Comparison of ENCODE assay signal across 30 mouse cellular contexts in the genomic region with DNA sequence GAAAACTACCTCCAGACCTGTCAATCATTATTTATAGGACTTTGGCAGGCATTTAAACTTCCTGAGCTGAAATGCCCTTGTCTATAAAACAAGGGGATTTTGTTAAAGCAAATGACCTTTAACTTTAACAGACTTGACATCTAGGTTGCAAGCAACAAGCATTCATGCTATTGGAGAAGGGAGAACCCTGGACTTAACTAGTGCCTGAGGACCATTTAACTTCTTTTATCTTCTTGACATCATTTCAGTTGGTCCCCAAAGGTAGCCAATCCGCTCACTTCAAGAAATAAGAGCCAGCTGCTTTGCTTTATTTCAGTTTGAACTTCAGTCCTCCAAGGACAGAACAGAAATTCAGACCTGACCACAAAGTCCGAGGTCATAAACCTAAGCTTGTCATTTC. TPM values are rescaled to one million over a fixed set of nuclear protein-coding genes. Genes with fewer than 3 reads are reported as not detected.
DNase-seq lines count a peak whose midpoint lies in the region; ATAC-seq lines count a peak whose summit lies in the region.
"Had no signal": no experiment of that assay in that cellular context is flagged by ENCODE, and none has a peak within 500 bp of the region (broad histone marks: within the 10 kb centered on the region; RNA-seq: fewer than 3 reads in every experiment).

No protein-coding gene starts in this region.

- 28% methylated on average over 2 of the region's 2 CpGs for WGBS in embryonic facial prominence, embryonic 12.5 days
- 15% methylated on average over 2 of the region's 2 CpGs for WGBS in limb, embryonic 12.5 days
- WGBS in forebrain, embryonic 14.5 days = 72% methylated on average over 2 of the region's 2 CpGs

- 0 out of 2 replicates have a peak overlapping the region, but pooled peaks have one; percentile 30 for H3K27ac ChIP-seq in embryonic facial prominence, embryonic 12.5 days
- no peak overlapping the region for H3K27ac ChIP-seq in limb, embryonic 12.5 days
- no peak overlapping the region for H3K27ac ChIP-seq in forebrain, embryonic 14.5 days (ENCODE audit: low read depth, low read length)
- H3K27ac ChIP-seq: forebrain, embryonic 12.5 days; heart, adult 2 months; heart, embryonic 10.5 days; heart, embryonic 13.5 days; hindbrain, embryonic 10.5 days; hindbrain, embryonic 13.5 days; intestine, embryonic 15.5 days had no signal

- H3K9me3 ChIP-seq in embryonic facial prominence, embryonic 12.5 days = no peaks in the 10 kb centered on the region
- H3K9me3 ChIP-seq in limb, embryonic 12.5 days = no peaks in the 10 kb centered on the region
- no peaks in the 10 kb centered on the region for H3K9me3 ChIP-seq in forebrain, embryonic 14.5 days (replicated peaks; ENCODE audit: control insufficient read depth, low read length)
- H3K9me3 ChIP-seq: embryonic facial prominence, embryonic 13.5 days; forebrain, embryonic 12.5 days; heart, embryonic 10.5 days; heart, embryonic 13.5 days; hindbrain, embryonic 10.5 days; hindbrain, embryonic 13.5 days; intestine, embryonic 15.5 days had no signal

- H3K9ac ChIP-seq in embryonic facial prominence, embryonic 12.5 days = no peak overlapping the region
- H3K9ac ChIP-seq in limb, embryonic 12.5 days (replicated peaks) = no peak overlapping the region
- no peak overlapping the region for H3K9ac ChIP-seq in forebrain, embryonic 14.5 days (ENCODE audit: low read length)
- H3K9ac ChIP-seq: embryonic facial prominence, embryonic 13.5 days; forebrain, embryonic 12.5 days; heart, embryonic 13.5 days; hindbrain, embryonic 13.5 days; intestine, embryonic 15.5 days had no signal

- peak; percentile 54 for DNase-seq in embryo, embryonic 11 days
- peak; percentile 13 for DNase-seq in embryo, embryonic 9.5 days (ENCODE audit: extremely low spot score)
- DNase-seq in cerebellum, postnatal 4 days (ENCODE audit: low spot score in 2 of 2) = no peak
- no peak for DNase-seq in adrenal gland, adult 8-10 months
- no peak for DNase-seq in heart, postnatal 25 days (ENCODE audit: low spot score)
- no peak for DNase-seq in forebrain, embryonic 14.5 days (ENCODE audit: low spot score)
- DNase-seq: adrenal gland, adult 2 months; adrenal gland, postnatal 25 days; cerebellum, adult 11-12 months; cerebellum, adult 8-10 months; cerebellum, postnatal 14 days; gastrocnemius, postnatal 10 days; gastrocnemius, postnatal 36 days; heart, adult 2 months; heart, postnatal 14 days had no signal

- no peak overlapping the region for H3K4me2 ChIP-seq in embryonic facial prominence, embryonic 12.5 days (replicated peaks)
- H3K4me2 ChIP-seq in limb, embryonic 12.5 days = peak overlapping the region; percentile 26; the same call in 1 of the 2 replicates
- no peak overlapping the region for H3K4me2 ChIP-seq in forebrain, embryonic 14.5 days (ENCODE audit: low read length)
- H3K4me2 ChIP-seq: forebrain, embryonic 12.5 days; heart, embryonic 13.5 days; hindbrain, embryonic 13.5 days; intestine, embryonic 15.5 days had no signal

- ATAC-seq in embryonic facial prominence, embryonic 12.5 days (ENCODE audit: insufficient number of reproducible peaks, insufficient read depth, low FRiP score, low TSS enrichment) = no peak
- ATAC-seq in limb, embryonic 12.5 days (ENCODE audit: insufficient number of reproducible peaks, insufficient read depth, low FRiP score, low TSS enrichment, low read depth) = no peak
- ATAC-seq in forebrain, embryonic 14.5 days = no peak
- ATAC-seq: CD4-positive, CD25-positive, alpha-beta regulatory T cell, adult 4 months; forebrain, embryonic 16.5 days; hindbrain, embryonic 16.5 days; intestine, embryonic 15.5 days had no signal

- intact Hi-C loops in heart, postnatal 25 days (cut with DNase I) = no loop called here

- H3K36me3 ChIP-seq in embryonic facial prominence, embryonic 12.5 days = peaks cover 3% of the 10 kb centered on the region; the same call in 1 of the 2 replicates
- no peaks in the 10 kb centered on the region for H3K36me3 ChIP-seq in limb, embryonic 12.5 days
- H3K36me3 ChIP-seq in forebrain, embryonic 14.5 days (ENCODE audit: control insufficient read depth, insufficient read depth, low read length) = no peaks in the 10 kb centered on the region
- H3K36me3 ChIP-seq: embryonic facial prominence, embryonic 13.5 days; forebrain, embryonic 12.5 days; hindbrain, embryonic 10.5 days; hindbrain, embryonic 13.5 days; intestine, embryonic 15.5 days had no signal

- H3K4me3 ChIP-seq in embryonic facial prominence, embryonic 12.5 days = no peak overlapping the region
- H3K4me3 ChIP-seq in limb, embryonic 12.5 days (replicated peaks) = no peak overlapping the region
- H3K4me3 ChIP-seq in forebrain, embryonic 14.5 days (ENCODE audit: low read depth, low read length) = no peak overlapping the region
- H3K4me3 ChIP-seq: embryonic facial prominence, embryonic 13.5 days; erythroblast, embryonic 14.5 days; forebrain, embryonic 12.5 days; heart, adult 2 months; heart, embryonic 10.5 days; heart, embryonic 13.5 days; hindbrain, embryonic 10.5 days; hindbrain, embryonic 13.5 days; intestine, embryonic 15.5 days had no signal

- H3K27me3 ChIP-seq in embryonic facial prominence, embryonic 12.5 days = no peaks in the 10 kb centered on the region
- H3K27me3 ChIP-seq in limb, embryonic 12.5 days = peaks cover 51% of the 10 kb centered on the region
- H3K27me3 ChIP-seq in forebrain, embryonic 14.5 days (replicated peaks; ENCODE audit: control insufficient read depth, insufficient read depth, low read length) = no peaks in the 10 kb centered on the region
- H3K27me3 ChIP-seq: embryonic facial prominence, embryonic 13.5 days; forebrain, embryonic 12.5 days; heart, embryonic 13.5 days; hindbrain, embryonic 13.5 days; intestine, embryonic 15.5 days had no signal

- H3K4me1 ChIP-seq in embryonic facial prominence, embryonic 12.5 days = peaks cover 34% of the 10 kb centered on the region
- peaks cover 67% of the 10 kb centered on the region for H3K4me1 ChIP-seq in limb, embryonic 12.5 days (replicated peaks)
- H3K4me1 ChIP-seq in forebrain, embryonic 14.5 days (ENCODE audit: control insufficient read depth, insufficient read depth, low read length) = peaks cover 14% of the 10 kb centered on the region; the same call in 1 of the 2 replicates
- H3K4me1 ChIP-seq: intestine, embryonic 15.5 days had no signal

RNA-seq across cellular contexts. Expression of a gene that starts 11.1 kb away (rescaled TPM):
- 68.0 and 85.1 TPM in 2 replicates for polyA plus RNA-seq in embryonic facial prominence, embryonic 12.5 days (2016; fragmentation: Nextera tagmentation; extraction: Ambion mirVana)
- 23.8 and 28.7 TPM in 2 replicates for polyA plus RNA-seq in limb, embryonic 12.5 days (2016; fragmentation: Nextera tagmentation; extraction: Ambion mirVana)
- 10 to 100 TPM; 12.3 to 27.5 (median 16.2) TPM for total RNA-seq in adrenal gland, adult 8-10 months (2022)
- total RNA-seq in heart, postnatal 25 days (2021) = 10 to 100 TPM; 15.8 to 23.0 TPM
- 5.0 and 6.6 TPM in 2 replicates for polyA plus RNA-seq in forebrain, embryonic 14.5 days (2014; fragmentation: Nextera tagmentation; extraction: Ambion mirVana)
- total RNA-seq: granulocyte monocyte progenitor cell, adult 5-6 weeks; MEL had no signal

Comparison
In these comparisons a context has a peak if more than half of its experiments do, and no peak if none do; other contexts are left out.
1. DNase-seq: peak in embryo, embryonic 11 days (single experiment) and embryo, embryonic 9.5 days (single experiment); none in cerebellum, postnatal 4 days (0 of 2), adrenal gland, adult 8-10 months (single experiment), heart, postnatal 25 days (single experiment) and forebrain, embryonic 14.5 days (single experiment).